Mouse (Mus musculus) heart, postnatal 0 days (tissue): ENCODE measurements around the gene Fermt2.
A peak's percentile ranks its signal among the peaks of the same experiment; 100 is the strongest.

ENCODE experiments used
- CTCF ChIP-seq: IDR thresholded peaks from 2 replicates; pipeline ENCODE4 v1.5.1; 2016; ENCODE audit warnings: antibody characterized with exemption, control low read depth, low read depth
- EP300 ChIP-seq: IDR thresholded peaks from 2 replicates; pipeline ENCODE4 v1.6.1; 2016; ENCODE audit warnings: antibody characterized with exemption, low read depth

DNA sequence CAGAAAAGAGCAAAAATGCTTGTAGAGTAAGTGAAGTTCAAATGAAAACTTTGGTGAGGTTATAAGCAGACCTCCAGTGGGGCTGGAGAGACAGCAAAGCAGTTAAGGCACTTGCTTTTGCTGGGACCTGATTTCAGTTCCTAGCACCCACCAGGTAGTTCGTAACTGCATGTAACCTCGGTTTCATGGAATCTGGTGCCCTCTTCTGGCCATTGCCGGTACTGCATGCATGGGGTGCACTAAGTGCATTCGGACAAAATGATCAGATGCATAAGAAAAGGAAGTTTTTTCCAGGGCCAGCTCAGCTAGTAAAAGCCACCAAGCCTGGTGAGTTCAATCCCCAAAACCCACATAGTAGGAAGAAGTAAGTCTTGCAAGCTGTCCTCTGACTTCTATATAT lies 97.9 kb downstream of the Fermt2 start:
- TF ChIP-seq CTCF (peak; percentile 40), EP300 (no peak)
